Mouse (Mus musculus): ENCODE measurements at regions not wholly inside any gene's neighbourhood (a gene's known extent, or its start where the extent isn't known, plus 50 kb on each side); places are given as distances from the start of the nearest gene placed in this dataset.
A peak's percentile ranks its signal among the peaks of the same experiment; 100 is the strongest.

- WGBS, result 20% methylated on average over 16 of the region's 16 CpGs
- peak; percentile 95 for ATAC-seq
- H3K4me2 ChIP-seq (ENCODE audit: low read length), result peak overlapping the region; percentile 36
These were observed 73.3 kb downstream of the Vmn2r112 start for GRCm38 (mm10) chr17:22673891-22674622.

More at GRCm38 (mm10) chr17:22673891-22674622, 73.3 kb downstream of the Vmn2r112 start:
- Histone ChIP-seq H3K27ac (ENCODE audit: low read length) (no peak overlapping the region), H3K36me3 (ENCODE audit: control insufficient read depth, insufficient read depth) (no peaks in the 10 kb centered on the region), H3K4me3 (replicated peaks; ENCODE audit: low read length) (peak overlapping the region; percentile 38), H3K27me3 (replicated peaks; ENCODE audit: control insufficient read depth, insufficient read depth, low read length) (no peaks in the 10 kb centered on the region), H3K9me3 (ENCODE audit: control insufficient read depth, low read length) (no peaks in the 10 kb centered on the region), H3K4me1 (replicated peaks; ENCODE audit: control insufficient read depth, insufficient read depth, low read length) (no peaks in the 10 kb centered on the region), H3K9ac (replicated peaks; ENCODE audit: low read depth, low read length) (peak overlapping the region; percentile 16)

Measured in forebrain, embryonic 16.5 days (tissue).